Mouse (Mus musculus): ENCODE data around the gene Cks1b. TPM values are rescaled to one million over a fixed set of nuclear protein-coding genes. Genes with fewer than 3 reads are reported as not detected.

Gene Cks1b
- total RNA-seq, 1 experiment from 2014 or later, result 2.4 TPM

GRCm38 (mm10) chr3:89365486-89366414, 52.4 kb downstream of the Cks1b start:
- ATAC-seq (ENCODE audit: extremely low read depth, insufficient number of reproducible peaks, low FRiP score, poor library complexity, severe bottlenecking), result no peak

Other genes with a start within 250 kb of the Cks1b start
- gene Scamp3, start 240.9 kb downstream of the Cks1b start, total RNA-seq (2017), result 58.2 and 64.2 TPM in 2 replicates
- gene Fam189b, start 235.2 kb downstream of the Cks1b start, total RNA-seq (2017), result 7.7 and 8.2 TPM in 2 replicates
- gene Gba, start 215.5 kb downstream of the Cks1b start, total RNA-seq (2017), result 73.5 and 76.0 TPM in 2 replicates
- gene Thbs3, start 203.2 kb downstream of the Cks1b start, total RNA-seq (2017), result 2.0 and 5.8 TPM in 2 replicates
- 65.6 and 83.4 TPM in 2 replicates for gene Mtx1, start 191.3 kb downstream of the Cks1b start, total RNA-seq (2017)
- gene Muc1, start 189.3 kb downstream of the Cks1b start, total RNA-seq (2017), result 4.5 and 7.1 TPM in 2 replicates
- gene Krtcap2, start 172.4 kb downstream of the Cks1b start, total RNA-seq (2017), result 52.2 and 53.9 TPM in 2 replicates
- gene Trim46, start 172.1 kb downstream of the Cks1b start, total RNA-seq (2017), result 2.2 and 2.3 TPM in 2 replicates
- gene Dpm3, start 159.0 kb downstream of the Cks1b start, total RNA-seq (2017), result 25.7 and 30.4 TPM in 2 replicates
- gene Slc50a1, start 147.8 kb downstream of the Cks1b start, total RNA-seq (2017), result 99.3 and 112 TPM in 2 replicates
- gene Efna1, start 137.2 kb downstream of the Cks1b start, total RNA-seq (2017), result 1.3 TPM in 1 of 2 replicates, not detected in the other
- not detected in 2 replicates for gene Efna3, start 95.4 kb downstream of the Cks1b start, total RNA-seq (2017)
- not detected in 2 replicates for gene Efna4, start 80.4 kb downstream of the Cks1b start, total RNA-seq (2017)
- 28.9 and 55.5 TPM in 2 replicates for gene Adam15, start 68.4 kb downstream of the Cks1b start, total RNA-seq (2017)
- gene Dcst2, start 56.4 kb downstream of the Cks1b start, total RNA-seq (2017), result not detected in 2 replicates
- gene Dcst1, start 53.1 kb downstream of the Cks1b start, total RNA-seq (2017), result not detected in 2 replicates
- gene Zbtb7b, start 23.6 kb downstream of the Cks1b start, total RNA-seq (2017), result 90.9 and 120 TPM in 2 replicates
- gene Lenep, start 15.6 kb downstream of the Cks1b start, total RNA-seq (2017), result 2.2 and 5.7 TPM in 2 replicates
- 21.1 and 25.6 TPM in 2 replicates for gene Flad1, start 6.5 kb downstream of the Cks1b start, total RNA-seq (2017)
- 51.4 and 58.1 TPM in 2 replicates for gene Shc1, start 60 bp upstream of the Cks1b start, total RNA-seq (2017)
- 35.8 and 41.4 TPM in 2 replicates for gene Pygo2, start 11.8 kb upstream of the Cks1b start, total RNA-seq (2017)
- 196 TPM in 2 replicates for gene Pbxip1, start 18.3 kb upstream of the Cks1b start, total RNA-seq (2017)
- gene Pmvk, start 36.2 kb upstream of the Cks1b start, total RNA-seq (2017), result 22.3 and 24.7 TPM in 2 replicates
- not detected in 2 replicates for gene Kcnn3, start 101.8 kb upstream of the Cks1b start, total RNA-seq (2017)

Data from neutrophil, adult 5-6 weeks (primary cell).